Mouse (Mus musculus): ENCODE measurements at regions not wholly inside any gene's neighbourhood (a gene's known extent, or its start where the extent isn't known, plus 50 kb on each side); places are given as distances from the start of the nearest gene placed in this dataset.

DNA sequence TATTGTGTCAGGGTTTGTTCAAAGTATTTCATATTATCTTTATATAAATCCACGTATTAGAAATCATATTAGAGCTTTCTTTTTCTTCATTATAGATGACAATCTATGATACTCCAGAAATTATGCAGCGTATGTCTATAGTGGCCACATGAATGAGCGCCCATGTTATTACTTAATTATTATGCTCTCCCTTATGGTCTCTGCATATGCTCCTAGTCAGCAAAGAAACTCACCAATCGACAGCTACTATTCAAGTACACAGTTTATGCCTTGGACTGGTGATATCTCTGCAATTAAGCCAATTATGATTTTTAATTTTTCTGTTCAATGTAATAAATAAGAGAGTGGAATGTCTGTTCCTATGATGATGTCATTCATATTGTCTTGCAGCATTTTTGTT, 612.8 kb upstream of the Slit2 start:
- Histone ChIP-seq H3K27ac (ENCODE audit: insufficient read depth, low read length) (no peak overlapping the region), H3K4me3 (replicated peaks; ENCODE audit: insufficient read depth, low read depth, low read length) (no peak overlapping the region), H3K4me1 (ENCODE audit: control insufficient read depth, insufficient read depth, low read length) (no peaks in the 10 kb centered on the region), H3K27me3 (ENCODE audit: control insufficient read depth, insufficient read depth, low read length) (no peaks in the 10 kb centered on the region)
- 79% methylated on average over 4 of the region's 4 CpGs for WGBS
- DNase-seq: no peak
- TF ChIP-seq POLR2A (IDR thresholded peaks at IDR 0.05; ENCODE audit: borderline replicate concordance, insufficient read depth, low read length): no peak
- TF ChIP-seq CTCF (IDR thresholded peaks at IDR 0.05; ENCODE audit: borderline replicate concordance, insufficient read depth, low read depth, low read length): no peak

DNA sequence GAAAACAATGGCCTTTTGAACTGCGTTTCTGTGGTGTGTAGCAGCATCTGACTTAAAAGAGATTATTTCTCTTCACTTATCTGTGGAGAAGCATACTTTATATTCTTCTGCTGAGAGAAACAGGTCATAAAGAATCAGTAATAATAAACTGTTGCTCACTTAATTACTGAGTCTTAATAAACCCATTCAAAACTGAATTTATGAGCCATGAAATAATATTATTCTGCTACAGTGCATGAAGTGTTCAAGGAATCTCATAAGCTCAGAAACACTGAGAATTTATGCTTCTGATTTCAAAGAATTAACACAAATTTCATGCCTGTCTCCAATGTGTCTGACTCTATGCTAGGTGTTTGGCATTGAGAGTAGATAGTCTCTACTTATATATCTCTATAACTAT, 597.0 kb upstream of the Slit2 start:
- Histone ChIP-seq H3K4me1 (ENCODE audit: control insufficient read depth, insufficient read depth, low read length) (no peaks in the 10 kb centered on the region), H3K27ac (ENCODE audit: insufficient read depth, low read length) (no peak overlapping the region), H3K27me3 (ENCODE audit: control insufficient read depth, insufficient read depth, low read length) (no peaks in the 10 kb centered on the region), H3K4me3 (replicated peaks; ENCODE audit: insufficient read depth, low read depth, low read length) (no peak overlapping the region)
- no peak for DNase-seq
- WGBS: 37% methylated on average over 1 of the region's 1 CpGs
- TF ChIP-seq CTCF (IDR thresholded peaks at IDR 0.05; ENCODE audit: borderline replicate concordance, insufficient read depth, low read depth, low read length) (no peak), POLR2A (IDR thresholded peaks at IDR 0.05; ENCODE audit: borderline replicate concordance, insufficient read depth, low read length) (no peak)

DNA sequence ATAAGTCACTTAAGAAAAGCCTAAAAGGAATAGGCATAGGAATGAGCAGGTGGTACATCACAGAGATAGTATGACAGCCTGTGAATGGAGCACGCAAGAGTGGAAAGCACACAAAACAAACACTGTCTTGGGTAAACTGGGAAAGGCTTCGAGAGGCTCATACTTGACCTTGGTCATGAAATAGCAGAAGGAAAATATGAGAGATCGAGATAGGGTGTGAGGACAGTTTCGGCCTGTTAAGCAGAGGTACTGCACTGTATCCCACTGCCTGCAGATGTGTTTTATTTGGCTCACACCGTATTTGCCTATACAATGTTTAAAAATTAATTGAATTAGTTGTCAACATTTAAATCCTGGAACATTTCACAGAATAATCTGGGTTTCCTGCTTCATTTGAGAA, 596.2 kb upstream of the Slit2 start:
- Histone ChIP-seq H3K4me3 (replicated peaks; ENCODE audit: insufficient read depth, low read depth, low read length) (no peak overlapping the region), H3K27ac (ENCODE audit: insufficient read depth, low read length) (no peak overlapping the region), H3K27me3 (ENCODE audit: control insufficient read depth, insufficient read depth, low read length) (no peaks in the 10 kb centered on the region), H3K4me1 (ENCODE audit: control insufficient read depth, insufficient read depth, low read length) (no peaks in the 10 kb centered on the region)
- no peak for DNase-seq
- WGBS: 94% methylated on average over 5 of the region's 5 CpGs
- TF ChIP-seq POLR2A (IDR thresholded peaks at IDR 0.05; ENCODE audit: borderline replicate concordance, insufficient read depth, low read length) (no peak), CTCF (IDR thresholded peaks at IDR 0.05; ENCODE audit: borderline replicate concordance, insufficient read depth, low read depth, low read length) (no peak)

DNA sequence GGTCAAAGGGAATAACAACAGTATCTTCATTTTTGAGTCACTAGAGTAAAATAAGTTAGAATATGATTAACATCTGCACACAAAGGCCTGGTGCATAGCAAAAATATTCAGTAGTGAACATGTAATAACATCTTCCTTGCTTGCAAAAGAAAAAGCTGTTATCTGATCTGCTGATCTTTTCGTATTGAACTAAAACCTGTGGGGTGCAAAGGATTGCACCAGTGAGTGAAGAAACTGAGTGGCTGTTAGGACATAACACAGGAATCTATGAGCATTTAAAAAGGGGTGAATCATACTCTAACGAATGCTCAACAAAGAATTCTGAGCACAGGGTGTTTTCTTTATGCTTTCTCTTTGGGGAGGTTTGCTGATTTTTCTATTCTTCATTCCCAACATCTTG, 592.2 kb upstream of the Slit2 start:
- TF ChIP-seq CTCF (IDR thresholded peaks at IDR 0.05; ENCODE audit: borderline replicate concordance, insufficient read depth, low read depth, low read length) (no peak), POLR2A (IDR thresholded peaks at IDR 0.05; ENCODE audit: borderline replicate concordance, insufficient read depth, low read length) (no peak)
- 78% methylated on average over 2 of the region's 2 CpGs for WGBS

DNA sequence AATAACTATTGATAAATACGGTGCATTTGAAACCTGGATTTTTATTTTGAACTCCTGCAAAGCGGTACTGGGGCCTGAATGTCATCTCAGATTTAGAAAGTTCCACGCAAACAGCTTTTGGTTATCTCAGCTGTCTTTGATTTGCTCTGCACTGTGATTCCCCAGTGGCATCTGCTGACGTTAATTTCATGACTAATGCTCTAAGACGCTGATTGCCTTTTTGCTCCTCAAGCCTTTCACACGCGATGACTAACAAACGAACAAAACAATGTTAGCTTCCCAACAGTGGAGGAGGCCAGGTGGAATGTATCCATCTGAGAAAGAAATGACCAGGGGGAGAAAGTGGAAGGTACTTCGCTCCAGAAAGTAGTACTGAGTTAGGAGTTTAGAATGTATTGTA, 586.1 kb upstream of the Slit2 start:
- 81% methylated on average over 9 of the region's 9 CpGs for WGBS
- no peak for TF ChIP-seq POLR2A (IDR thresholded peaks at IDR 0.05; ENCODE audit: borderline replicate concordance, insufficient read depth, low read length)
- no peak for TF ChIP-seq CTCF (IDR thresholded peaks at IDR 0.05; ENCODE audit: borderline replicate concordance, insufficient read depth, low read depth, low read length)
- Histone ChIP-seq H3K4me1 (ENCODE audit: control insufficient read depth, insufficient read depth, low read length) (no peaks in the 10 kb centered on the region), H3K4me3 (replicated peaks; ENCODE audit: insufficient read depth, low read depth, low read length) (no peak overlapping the region), H3K27ac (ENCODE audit: insufficient read depth, low read length) (no peak overlapping the region), H3K27me3 (ENCODE audit: control insufficient read depth, insufficient read depth, low read length) (no peaks in the 10 kb centered on the region)
- no peak for DNase-seq

More for the DNA sequence above, 592.2 kb upstream of the Slit2 start:
- no peak for DNase-seq
- H3K27me3 ChIP-seq (ENCODE audit: control insufficient read depth, insufficient read depth, low read length): no peaks in the 10 kb centered on the region
- no peak overlapping the region for H3K27ac ChIP-seq (ENCODE audit: insufficient read depth, low read length)
- no peaks in the 10 kb centered on the region for H3K4me1 ChIP-seq (ENCODE audit: control insufficient read depth, insufficient read depth, low read length)
- H3K4me3 ChIP-seq (replicated peaks; ENCODE audit: insufficient read depth, low read depth, low read length): no peak overlapping the region

DNA sequence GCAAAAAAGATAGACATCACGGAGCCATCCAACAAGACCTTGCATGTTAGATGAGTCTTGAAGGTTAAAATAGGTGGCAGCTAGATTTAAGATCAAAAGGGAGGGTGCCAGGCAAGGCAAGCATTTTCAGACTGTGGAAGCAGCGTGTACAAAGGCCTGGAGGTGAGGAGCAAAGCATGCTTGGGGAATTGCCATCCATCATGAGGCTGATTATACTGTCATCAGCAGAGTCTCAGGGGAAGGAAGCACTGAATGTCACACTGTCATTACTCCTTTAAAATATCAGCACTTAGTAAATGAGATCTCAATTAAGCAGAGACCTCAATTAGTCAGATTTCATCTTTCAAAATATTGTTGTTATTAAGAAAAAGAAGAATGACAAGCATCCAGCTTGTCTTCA, 561.0 kb upstream of the Slit2 start:
- 80% methylated on average over 2 of the region's 2 CpGs for WGBS
- no peak for DNase-seq
- no peaks in the 10 kb centered on the region for H3K4me1 ChIP-seq (ENCODE audit: control insufficient read depth, insufficient read depth, low read length)
- no peaks in the 10 kb centered on the region for H3K27me3 ChIP-seq (ENCODE audit: control insufficient read depth, insufficient read depth, low read length)
- no peak overlapping the region for H3K4me3 ChIP-seq (replicated peaks; ENCODE audit: insufficient read depth, low read depth, low read length)
- TF ChIP-seq POLR2A (IDR thresholded peaks at IDR 0.05; ENCODE audit: borderline replicate concordance, insufficient read depth, low read length) (no peak), CTCF (IDR thresholded peaks at IDR 0.05; ENCODE audit: borderline replicate concordance, insufficient read depth, low read depth, low read length) (no peak)
- H3K27ac ChIP-seq (ENCODE audit: insufficient read depth, low read length): no peak overlapping the region

DNA sequence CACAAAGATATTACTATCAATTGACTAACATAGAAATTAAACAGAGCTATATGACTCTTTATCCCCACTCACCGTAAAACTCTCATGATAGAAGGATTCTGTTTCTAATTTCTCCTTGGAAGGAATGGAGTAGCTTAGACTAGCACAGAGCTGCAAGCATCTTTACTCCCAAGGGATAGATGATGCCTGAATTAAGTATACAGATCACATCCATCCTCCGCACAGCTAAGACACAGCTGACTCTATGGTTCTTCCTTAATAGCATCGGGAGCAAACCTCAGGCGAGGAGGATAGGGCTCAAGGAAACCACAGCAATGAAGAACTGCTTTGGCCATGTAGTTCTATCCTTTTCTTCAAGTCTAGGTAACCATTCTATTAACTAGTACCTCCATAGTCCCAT, 556.9 kb upstream of the Slit2 start:
- Histone ChIP-seq H3K27ac (ENCODE audit: insufficient read depth, low read length) (no peak overlapping the region), H3K4me1 (ENCODE audit: control insufficient read depth, insufficient read depth, low read length) (no peaks in the 10 kb centered on the region), H3K4me3 (replicated peaks; ENCODE audit: insufficient read depth, low read depth, low read length) (no peak overlapping the region), H3K27me3 (ENCODE audit: control insufficient read depth, insufficient read depth, low read length) (no peaks in the 10 kb centered on the region)
- TF ChIP-seq POLR2A (IDR thresholded peaks at IDR 0.05; ENCODE audit: borderline replicate concordance, insufficient read depth, low read length) (no peak), CTCF (IDR thresholded peaks at IDR 0.05; ENCODE audit: borderline replicate concordance, insufficient read depth, low read depth, low read length) (no peak)
- no peak for DNase-seq
- WGBS: 90% methylated on average over 4 of the region's 4 CpGs

DNA sequence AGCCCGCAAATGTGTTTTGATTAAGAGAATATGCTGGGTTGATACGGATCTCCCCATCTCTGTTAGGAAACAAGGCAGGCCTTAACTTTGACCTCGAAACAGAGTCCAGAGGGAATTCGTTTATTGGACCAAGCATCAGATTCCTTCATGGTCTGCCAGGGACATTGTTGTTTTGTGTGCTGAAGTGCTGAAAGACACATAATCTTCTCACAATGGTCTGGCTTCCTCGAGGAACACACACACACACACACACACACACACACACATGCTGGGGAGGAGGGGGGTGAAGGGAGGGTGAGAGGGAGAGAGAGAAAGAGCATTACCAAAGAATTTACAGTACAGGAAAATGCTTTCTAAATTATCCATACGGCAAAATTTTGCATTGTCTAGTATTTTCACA, 556.5 kb upstream of the Slit2 start:
- H3K27ac ChIP-seq (ENCODE audit: insufficient read depth, low read length): no peak overlapping the region
- TF ChIP-seq POLR2A (IDR thresholded peaks at IDR 0.05; ENCODE audit: borderline replicate concordance, insufficient read depth, low read length) (no peak), CTCF (IDR thresholded peaks at IDR 0.05; ENCODE audit: borderline replicate concordance, insufficient read depth, low read depth, low read length) (no peak)
- no peak overlapping the region for H3K4me3 ChIP-seq (replicated peaks; ENCODE audit: insufficient read depth, low read depth, low read length)
- no peaks in the 10 kb centered on the region for H3K27me3 ChIP-seq (ENCODE audit: control insufficient read depth, insufficient read depth, low read length)
- H3K4me1 ChIP-seq (ENCODE audit: control insufficient read depth, insufficient read depth, low read length): no peaks in the 10 kb centered on the region
- DNase-seq: no peak
- 67% methylated on average over 6 of the region's 6 CpGs for WGBS
